8 mouse cellular contexts compared by ENCODE assay signal in genomic region chr8:94601034-94601606, GRCm38 (mm10). TPM values are rescaled to one million over a fixed set of nuclear protein-coding genes. Genes with fewer than 3 reads are reported as not detected.
A peak's percentile ranks its signal among the peaks of the same experiment; 100 is the strongest.
DNase-seq lines count a peak whose midpoint lies in the region; ATAC-seq lines count a peak whose summit lies in the region.

No protein-coding gene starts in this region.

- H3K4me2 ChIP-seq in kidney, embryonic 16.5 days (replicated peaks; ENCODE audit: low read depth, low read length) = peak overlapping the region; percentile 76
- peak overlapping the region; percentile 53 for H3K4me2 ChIP-seq in embryonic facial prominence, embryonic 11.5 days (ENCODE audit: low read depth, low read length)
- peak overlapping the region; percentile 80 for H3K4me2 ChIP-seq in liver, embryonic 12.5 days
- H3K4me2 ChIP-seq in neural tube, embryonic 12.5 days (replicated peaks) = peak overlapping the region; percentile 95

- peak overlapping the region; percentile 96 for H3K27ac ChIP-seq in kidney, embryonic 16.5 days (ENCODE audit: low read length)
- H3K27ac ChIP-seq in embryonic facial prominence, embryonic 11.5 days (replicated peaks; ENCODE audit: low read depth, low read length) = peak overlapping the region; percentile 70
- peak overlapping the region; percentile 82 for H3K27ac ChIP-seq in liver, embryonic 12.5 days
- H3K27ac ChIP-seq in neural tube, embryonic 12.5 days = peak overlapping the region; percentile 42

- peak overlapping the region; percentile 99 for H3K4me3 ChIP-seq in kidney, embryonic 16.5 days (ENCODE audit: low read length)
- H3K4me3 ChIP-seq in embryonic facial prominence, embryonic 11.5 days (ENCODE audit: low read depth, low read length) = peak overlapping the region; percentile 99
- peak overlapping the region; percentile 99 for H3K4me3 ChIP-seq in liver, embryonic 12.5 days
- peak overlapping the region; percentile 98 for H3K4me3 ChIP-seq in neural tube, embryonic 12.5 days

- peak; percentile 46 for ATAC-seq in kidney, embryonic 16.5 days (ENCODE audit: low FRiP score, low TSS enrichment)
- peak; percentile 53; the same call in 1 of the 2 replicates for ATAC-seq in embryonic facial prominence, embryonic 11.5 days (replicated peaks; ENCODE audit: insufficient number of reproducible peaks, low FRiP score, low TSS enrichment, low read depth)
- ATAC-seq in liver, embryonic 12.5 days = peak; percentile 25
- ATAC-seq in neural tube, embryonic 12.5 days (ENCODE audit: low FRiP score, low read depth) = peak; percentile 51

- no peak for DNase-seq in kidney, adult 11 months
- peak; percentile 49 for DNase-seq in MN1 (ENCODE audit: low spot score)
- no peak for DNase-seq in embryonic facial prominence, embryonic 11.5 days (ENCODE audit: low spot score)
- DNase-seq in heart, postnatal 4 days = peak; percentile 43
- no peak for DNase-seq in cerebellum, adult 8-10 months

- H3K36me3 ChIP-seq in kidney, embryonic 16.5 days (ENCODE audit: insufficient read depth, low read length) = no peaks in the 10 kb centered on the region
- no peaks in the 10 kb centered on the region for H3K36me3 ChIP-seq in embryonic facial prominence, embryonic 11.5 days (replicated peaks; ENCODE audit: control insufficient read depth, insufficient read depth, low read depth, low read length)
- peaks cover 7% of the 10 kb centered on the region; the same call in 1 of the 2 replicates for H3K36me3 ChIP-seq in liver, embryonic 12.5 days
- no peaks in the 10 kb centered on the region for H3K36me3 ChIP-seq in neural tube, embryonic 12.5 days

- H3K9me3 ChIP-seq in kidney, embryonic 16.5 days (ENCODE audit: low read length) = no peaks in the 10 kb centered on the region
- no peaks in the 10 kb centered on the region for H3K9me3 ChIP-seq in embryonic facial prominence, embryonic 11.5 days (replicated peaks; ENCODE audit: control insufficient read depth, low read length)
- no peaks in the 10 kb centered on the region for H3K9me3 ChIP-seq in liver, embryonic 12.5 days (replicated peaks)
- H3K9me3 ChIP-seq in neural tube, embryonic 12.5 days = no peaks in the 10 kb centered on the region

- peak overlapping the region; percentile 95 for H3K9ac ChIP-seq in kidney, embryonic 16.5 days (replicated peaks; ENCODE audit: low read length)
- H3K9ac ChIP-seq in embryonic facial prominence, embryonic 11.5 days (replicated peaks; ENCODE audit: low read length) = peak overlapping the region; percentile 90
- peak overlapping the region; percentile 85 for H3K9ac ChIP-seq in liver, embryonic 12.5 days
- peak overlapping the region; percentile 87 for H3K9ac ChIP-seq in neural tube, embryonic 12.5 days

- H3K27me3 ChIP-seq in kidney, embryonic 16.5 days (ENCODE audit: insufficient read depth, low read length) = no peaks in the 10 kb centered on the region
- H3K27me3 ChIP-seq in embryonic facial prominence, embryonic 11.5 days (ENCODE audit: control insufficient read depth, insufficient read depth, low read length) = no peaks in the 10 kb centered on the region
- H3K27me3 ChIP-seq in liver, embryonic 12.5 days (replicated peaks) = no peaks in the 10 kb centered on the region
- no peaks in the 10 kb centered on the region for H3K27me3 ChIP-seq in neural tube, embryonic 12.5 days (replicated peaks)

- peaks cover 22% of the 10 kb centered on the region for H3K4me1 ChIP-seq in kidney, embryonic 16.5 days (ENCODE audit: insufficient read depth, low read length)
- no peaks in the 10 kb centered on the region for H3K4me1 ChIP-seq in embryonic facial prominence, embryonic 11.5 days (ENCODE audit: control insufficient read depth, insufficient read depth, low read length)
- peaks cover 38% of the 10 kb centered on the region for H3K4me1 ChIP-seq in liver, embryonic 12.5 days
- peaks cover 23% of the 10 kb centered on the region for H3K4me1 ChIP-seq in neural tube, embryonic 12.5 days

- WGBS in kidney, embryonic 16.5 days = under 1% methylated on average over 51 of the region's 51 CpGs
- WGBS in embryonic facial prominence, embryonic 11.5 days = under 1% methylated on average over 51 of the region's 51 CpGs
- WGBS in liver, embryonic 12.5 days (ENCODE audit: insufficient replicate concordance) = under 1% methylated on average over 51 of the region's 51 CpGs
- under 1% methylated on average over 51 of the region's 51 CpGs for WGBS in neural tube, embryonic 12.5 days

RNA-seq across cellular contexts. Expression of gene Rspry1, which starts 0.6 kb away (rescaled TPM):
- polyA plus RNA-seq in kidney, embryonic 16.5 days (2015; fragmentation: Nextera tagmentation; extraction: Ambion mirVana) = 39.1 and 41.4 TPM in 2 replicates
- 45.4 and 47.4 TPM in 2 replicates for polyA plus RNA-seq in embryonic facial prominence, embryonic 11.5 days (2014; fragmentation: Nextera tagmentation; extraction: Ambion mirVana)
- 10 to 100 TPM; 16.7 to 17.1 TPM for total RNA-seq in heart, postnatal 4 days (2021)
- 24.7 and 24.8 TPM in 2 replicates for polyA plus RNA-seq in liver, embryonic 12.5 days (2016; fragmentation: Nextera tagmentation; extraction: Ambion mirVana)
- polyA plus RNA-seq in neural tube, embryonic 12.5 days (2016; fragmentation: Nextera tagmentation; extraction: Ambion mirVana) = 52.0 and 57.4 TPM in 2 replicates

RNA-seq across cellular contexts. Expression of gene Fam192a, which starts 0.7 kb away (rescaled TPM):
- 63.2 and 69.2 TPM in 2 replicates for polyA plus RNA-seq in kidney, embryonic 16.5 days (2015; fragmentation: Nextera tagmentation; extraction: Ambion mirVana)
- 106 and 109 TPM in 2 replicates for polyA plus RNA-seq in embryonic facial prominence, embryonic 11.5 days (2014; fragmentation: Nextera tagmentation; extraction: Ambion mirVana)
- total RNA-seq in heart, postnatal 4 days (2021) = 10 to 100 TPM; 21.3 to 24.4 TPM
- polyA plus RNA-seq in liver, embryonic 12.5 days (2016; fragmentation: Nextera tagmentation; extraction: Ambion mirVana) = 45.9 and 49.2 TPM in 2 replicates
- polyA plus RNA-seq in neural tube, embryonic 12.5 days (2016; fragmentation: Nextera tagmentation; extraction: Ambion mirVana) = 95.2 and 105 TPM in 2 replicates

Comparison
In these comparisons a context has a peak if more than half of its experiments do, and no peak if none do; other contexts are left out.
1. H3K27ac ChIP-seq: peak in every context shown above with its lines; median percentile 96 in kidney, embryonic 16.5 days; 82 in liver, embryonic 12.5 days; 70 in embryonic facial prominence, embryonic 11.5 days; 42 in neural tube, embryonic 12.5 days.
2. DNase-seq: peak in MN1 (single experiment) and heart, postnatal 4 days (single experiment); none in kidney, adult 11 months (single experiment), embryonic facial prominence, embryonic 11.5 days (single experiment) and cerebellum, adult 8-10 months (single experiment).
3. Peak in every context shown above with its lines, with median percentiles within 50 percentile points of each other: ATAC-seq, H3K4me2 ChIP-seq, H3K4me3 ChIP-seq and H3K9ac ChIP-seq.